Mouse (Mus musculus) forebrain, postnatal 0 days (tissue): Measurements from ENCODE around the gene Mllt11. TPM values are rescaled to one million over a fixed set of nuclear protein-coding genes. Genes with fewer than 3 reads are reported as not detected.

Source experiments
- ATAC-seq: fragments of 200-750 bp; cut with Nextera tagmentation; 2 replicates; pipeline ENCODE4 v1.8.0; 2017; ENCODE audit warnings: mild to moderate bottlenecking, moderate library complexity
- DNase-seq: peaks from one replicate; pipeline ENCODE4 v3.0.0-alpha.2; 2015
- H3K27ac ChIP-seq: fragments of 300-500 bp; sonication (generic); 2 replicates; pipeline ENCODE4 v1.5.1; 2014; ENCODE audit warnings: low read depth, mild to moderate bottlenecking, antibody characterized with exemption, low read length, moderate library complexity, mixed read lengths
- H3K27me3 ChIP-seq: fragments of 300-500 bp; sonication (generic); 2 replicates; pipeline ENCODE4 v1.6.1; 2014; ENCODE audit warnings: mild to moderate bottlenecking, low read length, mixed read lengths; ENCODE audit not compliant: insufficient read depth
- H3K36me3 ChIP-seq: fragments of 300-500 bp; sonication (generic); 2 replicates; pipeline ENCODE4 v1.6.1; 2014; ENCODE audit warnings: mild to moderate bottlenecking, moderate library complexity; ENCODE audit not compliant: insufficient read depth
- H3K4me1 ChIP-seq: fragments of 300-500 bp; sonication (generic); 2 replicates; pipeline ENCODE4 v1.6.1; 2014; ENCODE audit warnings: antibody characterized with exemption; ENCODE audit not compliant: insufficient read depth
- H3K4me2 ChIP-seq: fragments of 300-500 bp; sonication (generic); 2 replicates; pipeline ENCODE4 v1.6.1; 2014; ENCODE audit warnings: low read depth, mild to moderate bottlenecking, moderate library complexity
- H3K4me3 ChIP-seq: fragments of 300-500 bp; sonication (generic); 2 replicates; pipeline ENCODE4 v1.5.1; 2014; ENCODE audit warnings: low read depth, low read length, mixed read lengths
- H3K9ac ChIP-seq: fragments of 300-500 bp; sonication (generic); 2 replicates; pipeline ENCODE4 v1.6.1; 2014; ENCODE audit warnings: mild to moderate bottlenecking
- H3K9me3 ChIP-seq: fragments of 300-500 bp; sonication (generic); 2 replicates; pipeline ENCODE4 v1.6.1; 2016; ENCODE audit warnings: low read length
- CTCF ChIP-seq: sonication (generic); IDR thresholded peaks from 2 replicates; pipeline ENCODE4 v1.5.1; 2016; ENCODE audit warnings: antibody characterized with exemption, control low read depth, low read depth
- WGBS: fragments of 180-500 bp; shearing (Covaris S2); extraction: QIAGEN DNeasy Blood & Tissue Kit; methylation state at CpG from one replicate; pipeline ENCODE4 v1.1.7; 2014; 5-methylcytosine and 5-hydroxymethylcytosine counted together
- polyA plus RNA-seq: library from polyadenylated mRNA; unstranded; fragments of >200 nt; fragmentation: Nextera tagmentation; extraction: Ambion mirVana; gene quantifications from 2 replicates; pipeline ENCODE4 v1.2.1, GENCODE M21; 2015
- total RNA-seq: library from RNA; depleted of rRNA; stranded (reverse); fragments of >200 nt; gene quantifications from 2 replicates; pipeline ENCODE4 v1.2.3, GENCODE M21; 2014

The Mllt11 gene
- total and polyA plus RNA-seq, 2 experiments from 2014 or later: 207 to 578 TPM

DNA sequence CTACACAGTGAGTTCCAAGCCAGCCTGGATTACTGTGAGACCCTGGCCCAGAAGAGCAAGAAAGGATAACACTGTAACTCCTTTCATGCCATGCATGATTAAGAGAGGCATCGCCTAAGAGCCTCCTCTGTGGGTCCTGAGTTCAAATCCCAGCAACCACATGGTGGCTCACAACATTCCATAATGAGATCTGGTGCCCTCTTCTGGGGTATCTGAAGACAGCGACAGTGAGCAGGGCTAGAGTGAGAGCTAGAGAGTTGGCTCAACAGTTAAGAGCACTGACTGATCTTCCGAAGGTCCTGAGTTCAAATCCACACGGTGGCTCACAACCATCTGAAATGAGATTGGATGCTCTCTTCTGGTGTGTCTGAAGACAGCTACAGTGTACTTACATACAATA, 42.5 kb upstream of the Mllt11 start:
- ATAC-seq: no peak
- H3K27ac ChIP-seq: no peak overlapping the region
- no peaks in the 10 kb centered on the region for H3K4me1 ChIP-seq
- peaks cover 3% of the 10 kb centered on the region; the same call in 1 of the 2 replicates for H3K36me3 ChIP-seq
- WGBS: 90% methylated on average over 4 of the region's 4 CpGs
- H3K9ac ChIP-seq: no peak overlapping the region
- no peak overlapping the region for H3K4me2 ChIP-seq
- H3K4me3 ChIP-seq: no peak overlapping the region
- TF ChIP-seq CTCF: no peak; the same call in 1 of the 2 replicates
- no peak for DNase-seq
- no peaks in the 10 kb centered on the region for H3K27me3 ChIP-seq
- H3K9me3 ChIP-seq: no peaks in the 10 kb centered on the region

DNA sequence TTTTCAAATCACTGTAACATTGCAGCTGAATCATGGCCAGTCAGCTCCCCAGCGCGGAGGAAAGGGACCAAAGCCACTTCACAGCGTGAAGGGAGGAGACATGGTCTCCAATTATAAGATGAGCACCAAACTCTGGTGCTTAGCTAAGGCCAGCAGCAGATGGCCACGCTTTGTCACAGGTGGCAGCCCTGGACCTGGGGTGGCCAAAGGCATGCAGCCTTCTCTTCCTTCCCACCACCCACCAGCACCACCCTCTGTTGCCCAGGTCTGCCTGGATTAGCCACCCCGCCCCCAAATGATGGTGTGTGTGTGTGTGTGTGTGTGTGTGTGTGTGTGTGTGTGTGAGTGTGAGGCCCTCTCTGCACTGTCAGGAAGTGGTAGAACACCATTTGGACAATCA, 41.5 kb upstream of the Mllt11 start:
- Histone ChIP-seq H3K27me3 (no peaks in the 10 kb centered on the region), H3K9me3 (no peaks in the 10 kb centered on the region), H3K36me3 (peaks cover 7% of the 10 kb centered on the region; the same call in 1 of the 2 replicates), H3K4me2 (no peak overlapping the region), H3K27ac (no peak overlapping the region), H3K4me3 (no peak overlapping the region), H3K4me1 (no peaks in the 10 kb centered on the region), H3K9ac (no peak overlapping the region)
- DNase-seq (no peak), ATAC-seq (no peak)
- no peak for TF ChIP-seq CTCF
- 80% methylated on average over 5 of the region's 5 CpGs for WGBS

DNA sequence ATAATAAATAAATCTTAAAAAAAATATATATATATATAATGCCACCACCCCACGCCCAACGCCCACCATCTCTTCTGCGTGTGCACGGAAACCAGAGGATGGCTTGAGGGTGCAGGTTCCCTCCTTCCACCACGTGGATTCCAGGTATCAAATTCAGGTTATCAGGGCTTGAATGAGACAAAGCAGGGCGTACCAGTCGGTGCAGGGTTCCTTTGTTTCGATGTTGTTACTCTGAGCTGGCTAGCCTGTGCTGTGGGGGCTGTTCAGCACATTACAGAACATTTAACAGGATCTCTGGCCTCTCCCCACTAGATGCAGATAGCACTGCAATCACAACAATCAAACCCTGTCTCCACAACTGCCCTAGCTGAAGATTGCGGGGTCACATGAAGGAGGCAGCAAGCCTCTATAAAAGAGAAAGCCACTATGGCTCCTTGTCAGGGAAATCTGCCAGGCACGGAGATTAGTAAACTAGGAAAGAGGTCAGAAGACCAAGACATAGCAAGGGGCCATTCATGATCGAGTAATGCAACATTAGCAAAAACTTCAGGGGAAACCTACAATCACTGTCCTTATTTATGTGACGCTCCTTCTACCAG, 38.9 kb upstream of the Mllt11 start:
- Histone ChIP-seq H3K4me3 (no peak overlapping the region), H3K4me1 (no peaks in the 10 kb centered on the region), H3K4me2 (no peak overlapping the region), H3K27ac (no peak overlapping the region), H3K9ac (no peak overlapping the region), H3K36me3 (peaks cover 21% of the 10 kb centered on the region), H3K27me3 (no peaks in the 10 kb centered on the region), H3K9me3 (no peaks in the 10 kb centered on the region)
- ATAC-seq: no peak
- TF ChIP-seq CTCF: no peak
- WGBS: 81% methylated on average over 12 of the region's 12 CpGs
- no peak for DNase-seq

DNA sequence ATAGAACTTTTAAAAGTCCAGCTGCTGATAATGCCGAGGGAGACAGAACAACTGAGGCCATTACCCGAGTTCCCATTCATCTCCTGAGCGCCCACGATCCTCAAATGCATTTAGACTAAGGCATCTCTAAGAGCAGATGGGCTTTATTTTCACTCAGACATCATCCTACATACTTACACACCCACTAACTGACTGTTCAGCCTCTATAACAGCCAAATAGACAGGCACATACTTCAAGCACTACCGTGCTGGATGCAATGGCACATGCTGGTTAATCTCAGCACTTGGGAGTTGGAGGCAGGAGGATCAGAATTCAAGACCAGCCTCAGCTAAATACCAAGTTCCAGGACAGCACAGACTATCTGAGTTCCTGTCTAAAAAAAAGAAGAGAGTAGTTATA, 37.8 kb upstream of the Mllt11 start:
- H3K4me3 ChIP-seq: no peak overlapping the region
- H3K9me3 ChIP-seq: no peaks in the 10 kb centered on the region
- H3K27me3 ChIP-seq: no peaks in the 10 kb centered on the region
- no peak overlapping the region for H3K27ac ChIP-seq
- H3K36me3 ChIP-seq: peaks cover 26% of the 10 kb centered on the region
- ATAC-seq (no peak), DNase-seq (no peak)
- no peak for TF ChIP-seq CTCF
- 76% methylated on average over 5 of the region's 5 CpGs for WGBS
- H3K4me2 ChIP-seq: no peak overlapping the region
- H3K4me1 ChIP-seq: no peaks in the 10 kb centered on the region
- H3K9ac ChIP-seq: no peak overlapping the region

DNA sequence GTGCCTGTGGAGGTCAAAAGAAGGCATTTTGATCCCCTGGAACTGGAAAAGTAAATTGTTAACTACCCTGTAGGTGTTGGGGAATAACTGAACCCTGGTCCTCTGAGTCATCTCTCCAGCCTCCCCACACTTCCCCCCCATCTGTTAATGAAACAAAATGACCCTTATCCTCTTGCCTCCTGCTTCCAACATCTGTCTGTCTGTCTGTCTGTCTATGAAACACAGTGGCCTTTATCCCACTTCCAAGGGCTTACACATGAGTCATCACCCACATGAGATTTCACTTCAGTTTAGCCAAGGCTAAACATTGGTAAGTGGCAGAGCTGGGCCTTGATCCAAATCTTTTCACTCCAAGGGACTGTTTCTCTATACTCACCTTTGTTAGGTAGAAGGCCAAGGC, 35.9 kb upstream of the Mllt11 start:
- Histone ChIP-seq H3K27ac (no peak overlapping the region), H3K27me3 (no peaks in the 10 kb centered on the region), H3K4me2 (no peak overlapping the region), H3K4me1 (no peaks in the 10 kb centered on the region), H3K4me3 (no peak overlapping the region), H3K9me3 (no peaks in the 10 kb centered on the region), H3K9ac (no peak overlapping the region), H3K36me3 (peaks cover 37% of the 10 kb centered on the region)
- ATAC-seq (no peak), DNase-seq (no peak)
- TF ChIP-seq CTCF: no peak

DNA sequence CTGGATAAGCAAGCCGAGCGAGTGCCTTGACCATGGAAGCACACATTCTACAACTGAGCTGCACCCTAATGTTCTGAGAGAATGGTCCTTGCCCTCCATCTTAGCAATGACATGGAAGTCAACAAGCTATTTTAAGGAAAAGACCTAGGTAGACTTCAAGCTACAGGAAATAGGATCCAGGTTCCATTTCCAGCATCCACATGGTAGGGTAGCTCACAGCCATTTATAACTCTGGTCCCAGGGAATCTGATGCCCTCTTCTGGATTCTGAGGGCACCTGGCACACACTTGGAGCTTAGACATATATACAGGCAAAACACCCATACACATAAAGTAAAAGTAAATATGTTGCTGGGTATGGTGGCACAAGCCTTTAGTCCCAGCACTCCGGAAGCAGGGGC, 34.1 kb upstream of the Mllt11 start:
- ATAC-seq (no peak), DNase-seq (no peak)
- Histone ChIP-seq H3K4me3 (no peak overlapping the region), H3K36me3 (peaks cover 49% of the 10 kb centered on the region), H3K27me3 (no peaks in the 10 kb centered on the region), H3K4me1 (no peaks in the 10 kb centered on the region), H3K9me3 (no peaks in the 10 kb centered on the region), H3K9ac (no peak overlapping the region), H3K4me2 (no peak overlapping the region), H3K27ac (no peak overlapping the region)
- TF ChIP-seq CTCF: no peak
- WGBS: 98% methylated on average over 3 of the region's 3 CpGs

DNA sequence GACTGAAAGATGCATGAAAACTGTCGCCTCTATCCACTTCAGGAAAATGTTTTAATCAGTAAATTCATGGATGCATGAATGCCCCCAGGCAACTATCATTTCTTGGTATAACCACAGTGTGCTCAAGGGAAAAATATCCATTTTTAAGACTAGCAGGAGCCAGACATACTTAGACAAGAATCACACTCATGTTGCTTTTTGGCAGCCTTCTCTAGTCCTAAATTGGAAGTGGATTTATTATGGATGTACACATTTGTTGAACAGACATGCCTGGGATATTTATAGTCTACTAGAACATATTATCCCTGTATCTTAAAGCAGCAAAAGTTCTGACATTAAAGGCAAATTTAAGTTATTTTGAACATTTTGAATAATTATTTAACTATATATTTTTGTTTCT, 32.8 kb upstream of the Mllt11 start:
- Histone ChIP-seq H3K4me3 (no peak overlapping the region), H3K27ac (peak overlapping the region; percentile 59; the same call in 1 of the 2 replicates), H3K9ac (no peak overlapping the region), H3K9me3 (no peaks in the 10 kb centered on the region), H3K4me2 (no peak overlapping the region), H3K27me3 (no peaks in the 10 kb centered on the region), H3K4me1 (no peaks in the 10 kb centered on the region), H3K36me3 (peaks cover 56% of the 10 kb centered on the region)
- DNase-seq: peak; percentile 50
- ATAC-seq: peak; percentile 49; the same call in 1 of the 2 replicates
- WGBS: 71% methylated on average over 1 of the region's 1 CpGs
- TF ChIP-seq CTCF: no peak
